Mouse (Mus musculus): ENCODE data around the gene Pappa. TPM values are rescaled to one million over a fixed set of nuclear protein-coding genes. Genes with fewer than 3 reads are reported as not detected.

Pappa gene
- total and polyA plus RNA-seq, 2 experiments from 2014 or later = 0.75 to 4.3 TPM

DNA sequence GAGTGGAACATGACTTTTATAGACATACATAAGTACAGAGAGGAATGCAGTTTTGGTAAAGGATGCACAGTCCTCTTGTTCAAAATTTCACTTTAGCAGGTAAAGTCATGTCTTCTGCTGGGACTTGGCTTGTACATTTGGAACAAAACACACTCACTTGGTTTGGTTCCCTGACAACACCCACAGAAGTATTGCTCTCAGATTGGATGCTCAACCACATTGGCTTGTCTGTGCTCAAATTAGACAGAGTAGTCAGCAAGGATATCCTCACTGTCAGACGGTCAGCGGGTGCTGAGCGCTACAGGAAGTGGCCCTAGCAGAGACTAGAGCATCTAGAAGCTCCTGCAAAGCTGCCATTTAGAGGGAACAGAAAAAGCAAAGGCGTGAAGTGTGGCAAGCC, 197.4 kb downstream of the Pappa start:
- Histone ChIP-seq H3K9me3 (ENCODE audit: low read length) (no peaks in the 10 kb centered on the region), H3K4me1 (ENCODE audit: insufficient read depth, low read length) (no peaks in the 10 kb centered on the region), H3K9ac (replicated peaks; ENCODE audit: low read length) (no peak overlapping the region), H3K36me3 (ENCODE audit: insufficient read depth, low read length) (no peaks in the 10 kb centered on the region), H3K4me2 (ENCODE audit: low read depth, low read length) (no peak overlapping the region), H3K4me3 (ENCODE audit: low read length) (no peak overlapping the region), H3K27ac (no peak overlapping the region), H3K27me3 (ENCODE audit: insufficient read depth, low read length) (no peaks in the 10 kb centered on the region)
- no peak for ATAC-seq
- no peak for TF ChIP-seq CTCF (IDR thresholded peaks at IDR 0.05; ENCODE audit: low read depth)
- DNase-seq (ENCODE audit: low spot score) = no peak
- WGBS = 90% methylated on average over 4 of the region's 4 CpGs

GRCm38 (mm10) chr4:65321959-65322358, 198.0 kb downstream of the Pappa start:
- Histone ChIP-seq H3K9me3 (ENCODE audit: low read length) (no peaks in the 10 kb centered on the region), H3K27me3 (ENCODE audit: insufficient read depth, low read length) (no peaks in the 10 kb centered on the region), H3K9ac (replicated peaks; ENCODE audit: low read length) (no peak overlapping the region), H3K4me2 (ENCODE audit: low read depth, low read length) (no peak overlapping the region), H3K36me3 (ENCODE audit: insufficient read depth, low read length) (no peaks in the 10 kb centered on the region), H3K4me1 (ENCODE audit: insufficient read depth, low read length) (no peaks in the 10 kb centered on the region), H3K4me3 (ENCODE audit: low read length) (no peak overlapping the region), H3K27ac (no peak overlapping the region)
- ATAC-seq = no peak
- TF ChIP-seq CTCF (IDR thresholded peaks at IDR 0.05; ENCODE audit: low read depth) = no peak
- 67% methylated on average over 1 of the region's 1 CpGs for WGBS
- DNase-seq (ENCODE audit: low spot score) = no peak

DNA sequence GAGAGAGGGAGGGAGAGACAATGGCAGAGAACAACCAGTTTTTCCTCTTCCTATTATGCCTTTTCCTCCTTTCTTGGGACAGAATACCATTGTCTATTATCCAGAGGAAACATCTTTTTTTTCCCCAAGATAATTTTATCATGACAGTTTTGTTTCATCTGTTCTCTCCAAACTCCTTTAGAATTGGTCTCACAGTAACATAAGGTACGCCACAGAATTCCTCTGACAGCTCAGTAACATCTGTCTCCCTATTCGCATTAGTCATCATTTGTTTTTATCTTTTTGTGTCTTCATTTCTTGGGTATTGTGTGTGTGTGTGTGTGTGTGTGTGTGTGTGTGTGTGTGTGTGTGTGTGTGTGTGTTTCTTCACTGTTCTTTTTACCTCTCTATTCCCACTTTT, 201.8 kb downstream of the Pappa start:
- Histone ChIP-seq H3K36me3 (ENCODE audit: insufficient read depth, low read length) (no peaks in the 10 kb centered on the region), H3K9ac (replicated peaks; ENCODE audit: low read length) (no peak overlapping the region), H3K4me3 (ENCODE audit: low read length) (no peak overlapping the region), H3K4me1 (ENCODE audit: insufficient read depth, low read length) (no peaks in the 10 kb centered on the region), H3K4me2 (ENCODE audit: low read depth, low read length) (no peak overlapping the region), H3K9me3 (ENCODE audit: low read length) (no peaks in the 10 kb centered on the region), H3K27me3 (ENCODE audit: insufficient read depth, low read length) (no peaks in the 10 kb centered on the region), H3K27ac (no peak overlapping the region)
- no peak for DNase-seq (ENCODE audit: low spot score)
- WGBS = 76% methylated on average over 2 of the region's 2 CpGs
- no peak for TF ChIP-seq CTCF (IDR thresholded peaks at IDR 0.05; ENCODE audit: low read depth)
- ATAC-seq = no peak

DNA sequence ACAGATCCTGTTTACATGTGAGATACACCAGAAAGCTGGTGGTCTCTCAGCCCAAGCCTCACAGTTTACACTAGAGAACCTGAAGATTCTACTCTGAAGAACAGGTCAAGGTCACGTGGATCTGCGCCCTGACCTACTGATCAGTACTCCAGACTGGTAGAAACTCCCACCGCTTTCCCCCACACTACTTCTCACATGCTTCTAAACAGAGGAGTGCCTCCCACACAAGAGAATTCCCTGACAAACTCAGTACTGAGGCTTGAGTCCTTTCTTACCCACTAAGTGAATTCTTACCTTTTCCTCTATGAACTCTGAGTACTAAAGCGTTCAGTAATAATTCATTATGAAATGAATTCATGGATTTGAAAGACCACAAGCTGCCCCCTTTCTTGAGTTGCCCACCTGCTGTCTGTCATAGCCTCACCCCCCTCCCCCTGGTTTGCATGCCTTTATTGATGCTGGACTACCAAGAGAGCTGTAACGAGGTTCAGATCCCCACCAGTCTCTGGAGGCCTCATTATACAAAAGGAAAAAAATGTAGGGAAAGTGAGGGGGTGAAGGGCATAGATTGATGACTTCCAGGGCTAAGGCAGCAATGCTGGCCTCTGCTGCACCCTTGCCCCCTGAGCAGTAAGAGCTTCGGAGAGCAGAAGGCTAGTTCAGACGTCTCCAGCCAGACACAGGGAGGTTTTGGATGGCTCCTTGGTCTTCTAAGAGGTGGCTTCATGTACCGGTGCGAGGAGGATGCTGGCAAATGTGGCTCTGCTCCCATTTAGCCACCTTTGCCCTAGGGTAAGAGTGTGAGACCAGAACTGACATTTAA, 204.7 kb downstream of the Pappa start:
- DNase-seq (ENCODE audit: low spot score) (no peak), ATAC-seq (no peak)
- no peak overlapping the region for H3K4me2 ChIP-seq (ENCODE audit: low read depth, low read length)
- 64% methylated on average over 9 of the region's 9 CpGs for WGBS
- H3K9me3 ChIP-seq (ENCODE audit: low read length) = no peaks in the 10 kb centered on the region
- H3K27ac ChIP-seq = no peak overlapping the region
- H3K27me3 ChIP-seq (ENCODE audit: insufficient read depth, low read length) = no peaks in the 10 kb centered on the region
- TF ChIP-seq CTCF (IDR thresholded peaks at IDR 0.05; ENCODE audit: low read depth) = no peak
- no peaks in the 10 kb centered on the region for H3K4me1 ChIP-seq (ENCODE audit: insufficient read depth, low read length)
- H3K9ac ChIP-seq (replicated peaks; ENCODE audit: low read length) = no peak overlapping the region
- H3K4me3 ChIP-seq (ENCODE audit: low read length) = no peak overlapping the region
- no peaks in the 10 kb centered on the region for H3K36me3 ChIP-seq (ENCODE audit: insufficient read depth, low read length)

DNA sequence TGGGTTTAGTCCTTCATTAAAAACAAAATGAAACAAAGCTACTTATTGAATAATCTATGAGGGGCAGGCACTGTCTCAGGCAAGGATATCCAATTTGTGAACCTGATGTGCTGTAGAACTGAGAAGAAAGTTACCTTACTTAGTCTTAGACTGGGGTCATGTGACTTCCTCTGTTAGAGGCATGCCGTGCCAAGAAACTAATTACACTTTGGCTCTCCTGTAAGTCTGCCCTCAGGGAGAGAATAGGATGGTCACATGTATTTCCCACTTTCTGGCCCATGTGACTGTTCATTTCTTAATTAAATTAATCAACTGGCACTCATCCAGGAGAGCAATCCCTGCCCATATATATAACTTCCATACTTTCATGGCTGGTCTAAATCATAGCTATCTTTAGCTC, 209.7 kb downstream of the Pappa start:
- peak; percentile 40 for DNase-seq (ENCODE audit: low spot score)
- ATAC-seq = 0 out of 2 replicates have a peak, but pooled peaks have one; percentile 55
- no peak for TF ChIP-seq CTCF (IDR thresholded peaks at IDR 0.05; ENCODE audit: low read depth)
- Histone ChIP-seq H3K4me3 (ENCODE audit: low read length) (no peak overlapping the region), H3K27ac (no peak overlapping the region), H3K4me1 (ENCODE audit: insufficient read depth, low read length) (no peaks in the 10 kb centered on the region), H3K27me3 (ENCODE audit: insufficient read depth, low read length) (no peaks in the 10 kb centered on the region), H3K36me3 (ENCODE audit: insufficient read depth, low read length) (no peaks in the 10 kb centered on the region), H3K9ac (replicated peaks; ENCODE audit: low read length) (no peak overlapping the region), H3K4me2 (ENCODE audit: low read depth, low read length) (no peak overlapping the region), H3K9me3 (ENCODE audit: low read length) (no peaks in the 10 kb centered on the region)
- 30% methylated on average over 1 of the region's 1 CpGs for WGBS

DNA sequence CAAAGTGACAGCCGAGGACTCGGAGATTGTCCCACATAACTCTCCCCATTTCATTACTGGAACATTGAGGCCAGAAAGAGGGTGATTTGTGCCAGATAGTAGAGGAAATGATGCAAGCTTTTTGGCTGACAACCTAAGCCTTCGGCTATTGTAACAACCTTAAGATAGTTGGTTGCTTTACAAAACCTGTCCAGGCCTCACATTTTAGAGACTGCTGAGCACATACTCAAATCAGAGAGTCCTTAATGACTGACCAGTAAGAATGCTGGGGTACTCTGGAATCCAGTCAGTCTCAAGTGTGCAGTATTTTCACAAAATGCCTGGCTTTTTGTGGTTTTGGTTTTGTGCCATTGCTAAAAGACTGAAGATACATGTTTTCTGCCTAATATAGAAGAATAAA, 217.8 kb downstream of the Pappa start:
- Histone ChIP-seq H3K27me3 (ENCODE audit: insufficient read depth, low read length) (no peaks in the 10 kb centered on the region), H3K9me3 (ENCODE audit: low read length) (no peaks in the 10 kb centered on the region), H3K9ac (replicated peaks; ENCODE audit: low read length) (no peak overlapping the region), H3K36me3 (ENCODE audit: insufficient read depth, low read length) (no peaks in the 10 kb centered on the region), H3K4me2 (ENCODE audit: low read depth, low read length) (no peak overlapping the region), H3K4me3 (ENCODE audit: low read length) (no peak overlapping the region), H3K4me1 (ENCODE audit: insufficient read depth, low read length) (no peaks in the 10 kb centered on the region), H3K27ac (no peak overlapping the region)
- TF ChIP-seq CTCF (IDR thresholded peaks at IDR 0.05; ENCODE audit: low read depth) = no peak
- ATAC-seq (no peak), DNase-seq (ENCODE audit: low spot score) (no peak)
- WGBS = 82% methylated on average over 3 of the region's 3 CpGs

GRCm38 (mm10) chr4:65350521-65350920, 226.5 kb downstream of the Pappa start:
- no peak for TF ChIP-seq CTCF (IDR thresholded peaks at IDR 0.05; ENCODE audit: low read depth)
- no peaks in the 10 kb centered on the region for H3K27me3 ChIP-seq (ENCODE audit: insufficient read depth, low read length)
- no peak overlapping the region for H3K4me3 ChIP-seq (ENCODE audit: low read length)
- H3K9ac ChIP-seq (replicated peaks; ENCODE audit: low read length) = no peak overlapping the region
- DNase-seq (ENCODE audit: low spot score) = no peak
- no peaks in the 10 kb centered on the region for H3K4me1 ChIP-seq (ENCODE audit: insufficient read depth, low read length)
- no peak overlapping the region for H3K4me2 ChIP-seq (ENCODE audit: low read depth, low read length)
- no peaks in the 10 kb centered on the region for H3K9me3 ChIP-seq (ENCODE audit: low read length)
- no peaks in the 10 kb centered on the region for H3K36me3 ChIP-seq (ENCODE audit: insufficient read depth, low read length)
- no peak for ATAC-seq
- WGBS = 65% methylated on average over 7 of the region's 7 CpGs
- H3K27ac ChIP-seq = no peak overlapping the region

Data from hindbrain, postnatal 0 days (tissue).